Mouse (Mus musculus) cerebral cortex, adult 2 months (tissue): ENCODE measurements around the gene Stx16.

ENCODE experiments used
- WGBS: fragments of 180-500 bp; shearing (Covaris S2); methylation state at CpG from one replicate; pipeline ENCODE4 v1.1.7; 2018; 5-methylcytosine and 5-hydroxymethylcytosine counted together

Gene Stx16

DNA sequence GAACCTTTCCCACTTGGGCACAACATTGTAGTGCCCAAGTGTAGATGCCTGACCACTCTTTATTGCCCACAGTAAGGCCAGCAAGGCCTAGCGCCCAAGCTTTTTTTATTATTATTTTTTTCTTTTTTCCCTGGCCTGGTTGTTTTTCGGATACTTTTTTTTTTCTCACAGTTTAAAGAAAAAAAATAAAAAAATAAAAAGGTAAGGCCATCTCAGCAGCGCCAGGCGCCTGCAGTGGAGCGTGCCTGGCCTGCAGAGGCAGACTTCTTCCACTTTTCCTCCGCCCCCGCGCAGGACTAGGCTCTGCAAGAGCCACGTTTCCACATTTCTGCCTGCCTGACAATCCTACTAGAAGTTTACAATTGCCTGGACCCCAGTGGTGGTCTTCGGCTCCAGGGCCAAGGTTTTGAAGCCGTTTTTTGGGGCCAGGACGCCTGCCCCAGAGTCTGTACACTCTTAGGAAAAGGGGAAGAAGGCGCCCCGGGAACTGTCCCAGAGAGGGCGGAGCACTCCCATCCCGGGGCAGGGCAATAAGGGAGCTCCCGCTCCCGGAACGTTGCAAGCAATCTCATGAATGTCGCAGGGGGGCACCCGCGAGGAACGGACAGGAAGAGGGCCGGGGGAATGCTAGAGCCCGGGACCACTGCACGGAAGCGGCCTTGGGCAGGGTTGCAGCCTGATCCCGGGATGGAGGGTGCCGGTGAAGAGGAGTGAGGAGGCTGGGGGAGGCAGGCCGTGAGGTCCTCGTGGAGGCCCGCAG lies at the start of gene Stx16:
Gene Stx16, plus strand, starts transcription at position 636 of the 760 bp plus-strand sequence.
- WGBS: 2% methylated on average over 32 of the region's 32 CpGs

DNA sequence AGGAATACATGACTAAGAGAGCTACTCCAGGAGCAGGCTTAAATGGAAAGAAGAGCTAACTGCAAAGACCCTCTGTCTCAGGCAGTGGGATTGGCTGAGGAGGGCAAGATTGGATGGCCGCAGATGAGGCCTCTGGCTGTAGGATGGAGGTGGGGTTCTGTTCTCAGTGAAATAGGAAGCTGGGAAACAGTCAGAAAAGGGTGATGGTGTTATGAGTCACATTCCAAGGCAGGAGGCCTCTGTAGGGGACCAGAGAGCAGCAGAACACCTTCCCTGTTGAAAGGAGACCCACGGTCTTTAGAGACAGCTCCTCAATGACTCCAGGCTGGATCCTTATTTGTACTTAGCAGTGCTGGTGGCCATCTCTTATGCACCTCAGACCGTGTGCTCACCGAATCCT lies 49.7 kb upstream of the Stx16 start:
- 88% methylated on average over 4 of the region's 4 CpGs for WGBS

DNA sequence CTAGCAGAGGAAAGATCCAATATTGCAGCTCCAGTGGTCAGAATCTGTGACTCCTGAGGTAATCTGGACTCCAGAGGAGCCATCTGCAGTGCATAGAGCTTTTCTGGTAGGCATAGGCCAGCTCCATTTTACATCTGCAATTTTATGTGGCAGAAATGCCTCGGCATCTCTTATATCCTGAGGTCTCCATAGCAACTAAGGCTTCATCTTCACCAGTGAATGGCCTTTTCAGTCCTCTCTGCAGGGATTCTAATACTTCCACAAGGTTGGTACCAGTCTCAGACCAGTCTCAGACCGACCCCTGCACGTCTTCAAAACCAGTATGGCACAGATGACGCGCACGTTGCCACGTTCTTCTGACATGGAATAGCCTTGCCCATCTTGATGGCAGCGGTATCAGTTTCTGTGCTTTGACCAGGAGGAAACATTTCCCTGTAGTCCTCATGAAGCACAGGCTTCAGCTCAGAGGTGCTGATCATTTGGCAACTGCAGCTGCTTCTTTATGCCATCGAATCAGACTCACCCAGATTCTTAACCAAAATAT lies 42.8 kb upstream of the Stx16 start:
- 74% methylated on average over 9 of the region's 9 CpGs for WGBS

DNA sequence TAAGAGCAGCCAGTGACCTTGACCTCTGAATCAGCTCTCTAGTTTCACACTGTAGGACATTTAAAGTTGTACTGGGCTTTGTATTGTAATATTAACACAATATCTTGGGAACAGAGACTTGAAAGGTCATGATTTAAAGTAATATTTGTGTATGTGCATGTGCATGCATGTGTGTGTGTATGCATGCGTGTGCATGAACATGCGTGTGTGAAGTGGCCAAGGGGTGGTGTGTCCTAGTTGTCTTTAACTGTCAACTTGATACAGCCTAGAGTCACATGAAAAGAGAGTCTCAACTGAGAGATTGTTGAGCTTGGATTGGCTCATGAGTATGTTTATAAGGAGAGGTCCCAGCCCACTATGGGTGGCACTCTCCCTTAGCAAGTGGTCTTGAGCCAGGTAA lies 28.5 kb upstream of the Stx16 start:
- 98% methylated on average over 2 of the region's 2 CpGs for whole genome bisulfite sequencing

DNA sequence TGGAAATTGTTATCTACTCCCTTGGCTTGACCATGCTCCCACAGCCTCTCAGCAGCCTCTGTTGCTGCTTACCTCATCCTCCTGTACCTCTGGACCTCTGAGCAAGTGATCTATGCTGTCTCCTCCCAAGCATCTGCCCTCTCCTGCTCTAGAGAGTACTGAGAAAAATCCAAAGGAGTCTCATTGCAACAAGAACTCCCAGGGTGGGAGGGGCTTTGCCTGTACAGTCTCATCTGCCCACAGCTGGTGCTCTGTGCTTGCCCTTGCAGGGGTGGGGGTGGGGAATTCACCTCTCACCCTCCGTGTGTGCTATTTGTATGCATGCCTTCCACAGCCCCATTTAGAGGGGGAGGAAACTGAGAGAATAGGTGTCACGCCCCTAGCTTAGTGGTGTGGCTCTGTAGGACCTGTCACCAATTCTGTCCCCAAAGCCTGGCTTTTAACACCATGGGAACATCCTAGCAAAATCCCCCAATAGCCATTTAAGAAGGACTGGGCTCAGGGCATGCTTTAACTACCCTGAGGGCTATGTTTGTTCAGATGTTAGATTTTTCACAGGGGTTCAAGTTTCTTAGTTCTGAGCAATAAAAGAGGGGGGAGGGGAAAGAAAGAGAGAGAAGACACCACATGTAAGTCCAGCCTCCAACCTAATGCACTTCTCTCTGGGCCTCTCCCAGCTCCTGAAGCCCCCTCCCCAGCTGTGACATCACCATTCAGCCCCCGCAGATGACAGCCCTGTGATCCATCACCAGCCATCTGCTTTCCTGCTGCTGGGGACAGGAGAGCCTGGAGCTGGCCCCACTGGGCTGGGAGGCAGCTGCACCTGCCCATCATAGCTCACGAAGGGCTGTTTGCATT lies 26.4 kb upstream of the Stx16 start:
- WGBS: 48% methylated on average over 4 of the region's 4 CpGs

DNA sequence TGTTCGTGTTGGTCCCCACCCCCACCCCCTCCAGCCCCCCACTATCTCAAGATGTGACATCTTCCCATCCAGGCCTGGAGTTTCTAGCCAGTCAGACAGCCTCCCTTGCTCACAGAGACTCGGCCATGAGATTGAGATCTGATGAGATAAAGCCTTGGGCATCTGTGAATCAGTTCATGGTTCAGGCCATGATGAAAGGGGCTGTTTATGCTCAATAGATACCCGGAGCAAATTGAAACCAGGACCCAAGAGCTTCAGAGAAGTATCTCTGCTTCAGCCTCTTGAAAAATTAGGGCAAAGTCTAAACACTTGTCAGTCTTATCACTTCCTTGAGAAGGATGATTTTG lies 25.8 kb upstream of the Stx16 start:
- 61% methylated on average over 3 of the region's 3 CpGs for WGBS

DNA sequence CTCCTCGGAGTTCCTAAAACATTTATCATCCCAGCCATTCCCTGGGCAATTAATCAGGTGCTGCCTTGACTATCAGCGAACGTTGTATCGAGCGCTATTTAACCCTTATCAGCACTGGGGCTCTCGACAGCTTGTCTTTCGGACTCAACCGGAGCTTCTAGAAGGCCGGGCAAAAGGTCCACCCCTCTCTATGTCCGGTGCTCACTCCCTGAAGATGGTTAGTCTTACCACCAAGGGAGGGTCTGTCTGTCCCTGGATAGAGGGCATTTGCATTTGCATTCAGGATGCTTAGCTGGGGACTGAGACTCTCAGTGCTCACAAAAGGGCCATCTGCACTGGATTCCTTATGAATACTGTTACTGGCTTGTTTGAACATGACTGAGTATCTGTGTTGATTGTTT lies 25.0 kb upstream of the Stx16 start:
- 60% methylated on average over 10 of the region's 10 CpGs for WGBS

DNA sequence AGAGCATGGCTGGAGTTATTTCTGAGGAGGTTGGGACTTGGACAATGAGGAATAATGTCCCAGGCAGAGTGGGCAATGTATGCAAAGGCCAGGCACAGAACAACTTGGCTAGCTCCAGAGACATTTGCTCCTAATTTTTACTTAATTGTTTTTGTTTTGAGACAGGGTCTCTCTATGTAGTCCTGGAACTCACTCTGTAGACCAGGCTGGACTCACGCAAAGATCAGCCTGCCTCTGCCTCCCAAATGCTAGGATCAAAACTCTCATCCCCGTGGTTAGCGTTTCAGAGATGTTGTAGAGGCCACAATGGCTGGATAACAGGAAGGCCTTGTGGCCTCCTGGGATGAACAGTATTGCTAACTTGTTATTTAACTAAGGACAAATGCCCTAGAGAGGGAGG lies 21.6 kb upstream of the Stx16 start:
- WGBS: 95% methylated on average over 3 of the region's 3 CpGs

DNA sequence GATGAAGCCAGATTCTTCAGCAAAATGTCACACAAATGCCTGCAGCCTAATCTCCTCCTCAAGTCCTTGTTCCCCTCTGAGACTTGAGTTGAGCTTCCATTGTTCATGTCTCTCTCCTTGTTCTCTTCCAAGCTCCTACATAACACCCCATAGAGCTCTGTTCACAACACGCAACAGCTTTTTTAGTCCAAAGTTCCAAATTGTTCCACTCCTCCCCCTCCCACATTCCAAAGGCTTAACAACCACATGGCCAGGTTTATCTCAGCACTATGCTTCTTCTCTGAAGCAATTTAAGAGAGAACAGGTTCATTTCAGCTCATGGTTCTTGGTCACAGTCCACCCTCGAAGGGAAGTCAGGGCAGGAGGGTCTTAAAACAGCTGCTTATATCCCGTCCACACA lies 18.4 kb upstream of the Stx16 start:
- 73% methylated on average over 3 of the region's 3 CpGs for WGBS

DNA sequence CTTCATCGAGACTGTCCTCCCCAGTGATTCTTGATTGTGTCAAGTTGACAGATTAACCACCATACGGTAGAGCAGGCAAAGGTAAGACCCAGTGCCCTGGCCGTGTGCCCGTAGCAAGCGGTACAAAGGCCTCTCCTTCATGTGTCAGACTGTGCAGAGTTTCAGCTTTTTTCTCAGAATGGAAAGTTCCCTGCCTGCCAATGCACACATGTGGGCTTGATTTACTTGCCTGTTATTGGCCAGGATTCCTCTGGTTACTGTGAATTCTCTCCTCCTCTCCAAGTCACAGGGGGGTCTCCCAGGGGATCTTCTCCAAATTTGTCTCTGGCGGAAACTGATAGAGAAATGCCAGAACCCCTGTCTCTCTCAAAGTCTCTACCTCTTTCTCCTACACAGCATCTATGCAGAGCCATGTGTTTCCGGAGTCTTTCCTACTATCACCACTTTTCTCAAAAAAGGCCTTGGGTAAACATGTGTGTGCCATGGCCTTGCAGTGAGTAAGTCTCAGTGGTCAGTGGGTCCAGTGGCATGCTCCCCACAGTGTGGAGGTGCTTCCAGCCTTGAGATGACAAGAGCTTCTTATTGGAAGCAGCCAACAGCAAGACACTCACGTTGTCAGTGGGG lies 17.7 kb upstream of the Stx16 start:
- 74% methylated on average over 8 of the region's 8 CpGs for WGBS

DNA sequence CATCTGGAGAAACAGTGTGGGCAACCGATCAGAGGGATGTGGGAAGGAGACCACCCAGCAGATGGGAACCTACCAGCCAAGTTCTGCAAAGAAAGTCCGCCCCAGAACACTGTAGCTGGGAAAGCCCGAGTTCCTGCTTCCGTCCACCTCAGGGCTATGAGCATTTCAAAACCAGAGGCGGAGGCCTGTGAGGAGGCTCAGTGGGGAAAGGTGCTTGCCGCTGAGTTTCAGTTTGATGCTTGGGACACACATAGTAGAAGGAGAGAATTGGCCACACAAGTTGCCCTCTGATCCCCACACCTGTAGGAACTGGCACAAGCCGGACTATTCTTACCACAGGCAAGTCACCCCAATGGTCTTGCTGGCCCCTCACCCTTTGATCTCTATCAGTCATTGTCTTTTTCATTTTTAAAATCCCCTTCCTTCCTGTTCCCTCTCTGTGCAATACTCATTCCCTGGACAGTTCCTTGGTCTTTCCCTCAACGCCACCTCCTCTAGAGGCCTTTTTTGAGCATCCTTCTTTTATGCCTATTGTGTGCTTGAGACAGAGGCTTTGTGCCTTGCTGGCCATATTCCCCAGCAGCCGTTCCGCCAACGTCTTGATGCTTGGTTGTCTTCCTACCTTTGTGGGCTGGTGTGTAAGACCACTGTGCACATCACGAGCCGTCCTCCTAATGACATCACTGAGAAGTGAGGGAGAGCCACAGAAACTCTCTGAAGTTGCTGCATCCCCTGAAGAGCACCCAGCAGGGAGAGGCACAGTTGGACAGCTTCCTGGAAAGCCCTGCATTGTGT lies 16.3 kb upstream of the Stx16 start:
- 87% methylated on average over 13 of the region's 13 CpGs for whole genome bisulfite sequencing

DNA sequence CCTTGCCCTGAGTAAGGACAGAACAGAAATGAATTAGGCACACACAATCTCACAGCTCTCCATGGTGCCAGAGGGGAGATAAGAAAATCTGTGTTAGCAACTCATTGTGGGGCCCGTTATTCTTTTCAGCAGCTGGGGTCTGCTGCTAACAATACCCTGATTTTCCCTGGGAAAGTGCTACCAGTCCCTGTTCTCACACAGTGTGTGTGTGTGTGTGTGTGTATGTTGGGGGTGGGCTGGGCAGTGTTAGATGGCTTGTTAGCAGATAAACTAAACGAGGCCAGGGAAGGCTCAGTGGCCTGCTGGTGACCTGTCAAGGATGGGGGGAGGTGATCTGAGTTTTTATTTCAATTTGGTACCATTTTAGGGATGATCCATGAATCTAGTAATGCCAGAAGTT lies 14.9 kb upstream of the Stx16 start:
- 41% methylated on average over 2 of the region's 2 CpGs for WGBS

DNA sequence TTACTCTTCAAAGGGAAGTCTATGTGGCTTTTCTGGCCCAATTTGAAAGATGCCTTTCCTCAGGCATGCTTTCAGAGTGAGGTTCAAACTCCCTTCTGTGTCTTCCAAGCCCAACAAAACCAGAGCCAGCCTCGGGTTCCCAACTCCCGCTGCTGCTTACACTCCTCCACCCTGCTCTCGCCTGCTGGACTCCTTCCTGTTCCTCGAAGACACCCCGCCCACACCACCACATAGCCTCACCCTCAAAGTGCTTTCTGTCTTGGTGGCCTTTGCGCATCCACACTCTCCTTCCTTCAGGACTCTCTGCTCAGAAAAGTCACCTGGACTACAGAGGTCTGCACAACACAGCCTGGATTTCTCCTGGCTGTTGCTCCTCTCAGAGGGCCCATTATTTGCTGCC lies 13.0 kb upstream of the Stx16 start:
- WGBS: 67% methylated on average over 6 of the region's 6 CpGs

DNA sequence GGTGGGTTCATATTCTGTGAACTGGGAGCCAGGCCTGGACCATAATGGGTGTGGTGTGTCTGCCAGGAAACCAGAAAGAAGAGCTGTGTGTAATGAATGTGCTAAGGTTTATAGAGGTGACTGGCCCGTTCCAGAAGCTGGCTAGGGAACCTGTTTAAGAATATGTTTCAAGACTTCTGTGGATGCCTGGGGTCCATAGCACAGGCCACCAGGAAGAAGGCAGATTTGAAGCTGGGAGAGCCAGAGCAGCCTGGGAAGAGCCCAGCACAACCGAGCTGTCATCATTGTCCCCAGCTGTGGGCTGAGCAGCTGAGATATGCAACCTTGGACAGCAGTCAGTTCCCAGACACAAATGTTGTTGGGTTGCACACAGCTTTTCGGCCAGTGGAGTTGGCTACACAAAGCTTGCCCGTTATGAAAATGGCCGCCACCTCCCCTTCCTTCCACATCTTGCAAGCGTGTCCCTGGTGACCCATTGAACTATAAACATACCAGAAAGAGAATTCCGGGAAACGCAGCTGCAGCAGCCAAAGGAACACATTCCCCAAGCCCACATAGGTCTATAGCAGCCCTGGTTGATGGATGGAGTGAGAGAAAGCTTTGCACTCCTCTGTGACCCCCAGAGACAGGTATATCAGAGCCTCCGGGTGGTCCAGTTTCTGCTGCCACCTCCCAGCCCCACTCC lies 12.4 kb upstream of the Stx16 start:
- 78% methylated on average over 9 of the region's 9 CpGs for WGBS

DNA sequence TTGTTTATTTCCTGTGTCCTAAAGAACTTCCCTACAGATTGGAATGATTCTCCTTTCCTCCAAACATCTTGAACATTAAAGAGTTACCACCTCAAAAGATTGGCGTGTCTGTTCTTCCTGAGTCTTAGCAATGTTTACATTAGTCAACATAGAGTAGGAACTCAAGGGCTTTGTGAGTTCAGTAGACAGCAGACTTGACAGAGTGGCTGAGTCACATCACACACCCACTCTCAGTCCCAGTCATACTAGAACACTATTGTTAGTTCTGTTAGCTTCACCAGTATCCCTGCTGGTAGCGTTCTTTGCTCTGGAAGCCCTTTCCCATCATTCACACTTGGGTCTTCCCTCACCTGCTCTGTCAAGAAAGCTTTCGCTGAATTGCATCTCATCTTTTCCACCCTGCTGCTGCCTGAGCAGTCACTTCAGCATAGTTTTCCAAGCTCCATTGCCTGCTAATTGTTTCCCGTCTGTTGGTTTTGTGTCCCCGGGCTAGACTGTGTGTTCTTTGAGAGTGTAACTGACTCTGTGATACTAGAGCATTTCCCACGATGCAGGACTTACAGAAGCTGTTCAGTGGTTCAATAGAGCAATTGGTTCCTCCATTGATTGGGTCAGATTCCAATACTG lies 8.2 kb upstream of the Stx16 start:
- WGBS: 62% methylated on average over 6 of the region's 6 CpGs

DNA sequence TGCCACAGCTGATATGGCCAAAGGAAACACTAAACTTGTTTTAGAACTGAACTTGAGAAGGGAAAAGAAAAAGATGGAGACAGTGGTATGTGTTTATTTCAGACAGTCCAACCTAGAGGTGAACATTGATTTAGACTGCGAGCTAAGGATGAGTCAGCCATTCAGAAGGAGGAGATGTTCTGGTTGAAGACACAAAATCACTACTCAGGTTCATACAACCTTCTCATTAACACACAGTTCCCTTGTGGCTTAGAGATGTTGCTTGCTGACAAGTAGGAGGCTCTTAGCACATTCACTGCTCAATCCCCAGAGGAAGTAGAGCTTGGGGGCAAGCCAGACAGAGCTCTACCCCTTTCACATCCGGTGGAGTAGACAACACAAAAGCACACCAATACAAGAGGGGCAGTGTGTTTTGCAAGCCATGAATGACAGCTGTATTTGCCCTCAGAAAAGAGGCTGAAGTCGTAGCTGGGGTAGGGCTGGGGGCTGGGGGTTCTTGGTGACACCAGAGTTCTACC lies 6.5 kb upstream of the Stx16 start:
- 38% methylated on average over 3 of the region's 3 CpGs for WGBS

DNA sequence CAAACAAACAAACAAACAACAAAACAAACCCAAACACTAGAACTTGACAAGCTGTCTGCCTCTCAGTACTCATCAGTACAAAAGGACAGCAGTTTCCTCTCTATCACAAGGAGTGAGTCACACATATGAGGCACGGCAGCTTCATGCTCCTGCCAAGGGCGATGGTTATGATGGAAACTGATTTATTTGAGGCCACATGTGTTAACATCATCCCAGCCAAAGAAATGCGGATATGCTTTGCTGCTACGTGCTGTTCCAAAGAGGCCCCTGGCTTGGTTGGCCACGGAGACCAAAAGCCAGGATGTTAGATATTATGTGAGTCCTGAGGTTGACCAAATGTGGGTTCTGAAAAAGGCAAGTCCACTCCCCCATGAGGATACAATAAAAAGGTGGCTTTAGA lies 4.7 kb upstream of the Stx16 start:
- whole genome bisulfite sequencing: 90% methylated on average over 5 of the region's 5 CpGs

DNA sequence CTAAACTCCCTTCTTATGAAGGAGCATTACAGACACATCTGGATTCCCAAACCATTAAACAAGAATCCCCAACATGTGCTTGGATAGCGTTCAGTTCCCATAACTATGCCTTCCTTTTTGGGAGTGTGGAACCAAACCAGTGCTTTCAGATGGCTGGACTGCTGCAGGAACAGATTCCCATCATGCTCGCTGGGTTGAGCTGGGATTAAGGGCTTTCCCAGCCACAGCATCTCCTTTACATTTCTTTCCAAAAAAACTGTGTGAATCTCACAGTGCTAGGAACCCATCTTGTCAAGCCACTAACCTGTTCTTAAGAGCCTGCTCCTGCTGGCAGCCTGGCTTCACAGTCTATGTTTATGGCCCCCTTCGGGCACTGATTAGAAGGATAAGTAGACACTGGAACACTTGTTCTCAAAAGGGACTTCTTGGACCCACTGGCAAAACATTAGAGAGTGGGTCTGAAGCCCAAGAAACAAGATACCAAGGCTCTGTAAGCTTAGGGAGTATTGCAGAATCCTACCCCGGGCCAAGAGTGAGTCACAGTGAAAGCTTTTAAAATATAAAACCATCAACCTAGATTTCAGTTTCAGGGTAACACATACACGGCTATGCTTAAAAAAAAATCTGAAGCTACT lies 2.8 kb upstream of the Stx16 start:
- WGBS: 59% methylated on average over 5 of the region's 5 CpGs

DNA sequence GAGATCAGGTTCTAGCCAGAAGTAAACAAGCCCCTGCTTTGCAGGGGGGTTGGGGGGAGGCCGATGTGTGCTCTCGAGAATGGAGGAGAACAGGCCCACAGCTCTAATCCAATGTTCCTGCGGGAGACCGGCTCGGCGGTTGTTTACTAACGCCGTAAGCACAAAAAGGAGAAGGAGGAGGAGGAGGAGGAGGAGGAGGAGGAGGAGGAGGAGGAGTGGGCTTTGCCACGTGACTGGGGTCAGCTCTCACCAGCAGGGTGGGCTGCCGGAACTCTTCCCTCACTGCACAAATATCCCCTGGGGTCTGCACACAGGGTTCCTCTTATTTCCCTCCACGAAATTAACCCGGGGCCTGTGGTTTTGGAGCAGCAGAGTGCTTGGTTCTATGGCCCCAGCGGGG lies 1.5 kb upstream of the Stx16 start:
- WGBS: 13% methylated on average over 9 of the region's 13 CpGs

DNA sequence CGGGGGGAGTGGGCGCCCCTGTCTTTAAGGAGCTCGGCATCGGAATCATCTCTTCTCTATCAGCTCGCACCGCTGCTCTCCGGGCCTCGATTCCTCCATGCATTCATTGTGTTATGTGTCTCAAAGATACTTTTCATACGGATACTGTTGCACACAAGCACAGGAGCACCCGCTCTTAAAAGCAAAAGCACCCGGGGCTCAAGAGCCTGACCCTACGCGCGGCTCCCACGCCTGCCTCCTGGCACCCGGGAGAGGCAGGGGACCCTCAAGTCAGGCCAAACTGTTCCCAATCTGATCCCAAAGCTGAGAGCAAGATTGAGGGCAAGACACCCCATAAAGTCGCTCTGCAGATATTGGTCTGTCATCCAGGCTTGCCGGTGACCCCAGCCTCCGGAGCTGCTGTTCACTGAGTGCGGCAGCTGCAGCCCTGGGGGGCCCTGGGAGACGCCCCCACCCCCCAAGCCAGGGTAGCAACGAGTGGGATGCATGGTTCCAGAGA lies 987 bp upstream of the Stx16 start:
- WGBS: 8% methylated on average over 22 of the region's 22 CpGs
